Mouse (Mus musculus) common myeloid progenitor, adult 5-6 weeks (primary cell): ENCODE measurements at regions not wholly inside any gene's neighbourhood (a gene's known extent, or its start where the extent isn't known, plus 50 kb on each side); places are given as distances from the start of the nearest gene placed in this dataset.
"Not testable (repeated sequence)": the region's sequence is repeated elsewhere in the genome, so short reads cannot be mapped to it uniquely, and the experiment has no call there.

ENCODE experiments used
- ATAC-seq: replicated peaks from 2 replicates; pipeline ENCODE4 v1.8.0; 2016; ENCODE audit warnings: low read depth, mild to moderate bottlenecking, moderate TSS enrichment, inconsistent platforms; ENCODE audit not compliant: poor library complexity, severe bottlenecking

DNA sequence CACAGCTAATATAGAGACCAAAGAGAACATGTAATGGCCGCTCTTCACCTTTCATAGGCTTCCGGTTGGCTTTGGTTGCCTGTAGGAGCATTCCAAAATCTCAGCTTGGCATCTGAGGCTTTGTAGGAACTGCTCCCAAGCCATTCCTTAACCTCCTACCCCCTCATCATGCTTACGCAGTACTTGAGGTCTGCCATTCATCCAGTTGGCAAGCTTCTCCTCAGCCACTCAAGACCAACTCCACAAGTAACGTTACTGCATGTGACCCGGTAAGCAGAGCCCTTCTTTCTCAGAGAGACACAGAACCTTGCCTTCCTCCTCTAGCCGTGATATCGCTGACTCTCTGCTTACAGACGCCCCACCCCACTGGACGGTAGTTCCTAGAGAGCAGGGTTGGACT is 94.6 kb upstream of the Ttc29 start:
- ATAC-seq, result no peak

DNA sequence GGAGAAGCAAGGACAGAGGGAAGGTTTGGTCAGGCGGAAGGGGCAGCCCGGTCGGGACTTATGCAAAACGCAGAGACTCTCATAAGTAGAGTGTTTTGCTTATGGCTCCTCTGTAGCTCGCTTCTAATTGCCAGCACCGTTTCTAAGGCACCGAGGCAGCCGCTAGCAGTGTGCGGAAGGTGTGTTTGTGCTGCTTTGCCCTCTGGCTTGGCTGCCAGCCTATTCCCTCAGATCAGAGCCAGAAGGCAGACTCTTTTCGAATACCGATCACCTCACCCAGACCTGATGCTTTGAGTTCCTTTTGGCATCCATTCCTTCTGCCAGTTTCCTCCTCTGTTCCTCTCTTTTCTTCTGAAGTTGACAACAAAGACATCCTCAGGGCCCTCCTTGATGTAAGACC is 93.4 kb upstream of the Ttc29 start:
- ATAC-seq, result no peak

DNA sequence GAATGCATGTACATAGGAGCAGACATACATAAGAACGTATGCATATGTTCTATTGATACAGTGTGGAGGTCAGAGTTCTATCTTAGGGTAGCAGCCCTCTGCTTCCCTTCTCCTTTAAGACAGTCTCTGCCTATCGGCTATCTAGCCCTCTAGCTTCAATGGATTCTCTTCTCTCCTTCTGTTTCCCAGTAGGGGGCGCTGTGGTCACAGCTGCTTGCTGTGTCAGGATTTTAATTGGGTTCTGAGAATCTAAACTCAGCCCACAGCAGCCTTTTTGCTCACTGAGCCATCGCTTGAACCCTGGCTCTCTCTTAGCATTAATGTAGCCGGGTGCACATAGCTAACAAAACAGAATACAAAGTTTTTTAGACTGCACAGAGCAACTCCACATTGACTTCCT is 88.8 kb upstream of the Ttc29 start:
- peak; percentile 50; the same call in 1 of the 2 replicates for ATAC-seq

DNA sequence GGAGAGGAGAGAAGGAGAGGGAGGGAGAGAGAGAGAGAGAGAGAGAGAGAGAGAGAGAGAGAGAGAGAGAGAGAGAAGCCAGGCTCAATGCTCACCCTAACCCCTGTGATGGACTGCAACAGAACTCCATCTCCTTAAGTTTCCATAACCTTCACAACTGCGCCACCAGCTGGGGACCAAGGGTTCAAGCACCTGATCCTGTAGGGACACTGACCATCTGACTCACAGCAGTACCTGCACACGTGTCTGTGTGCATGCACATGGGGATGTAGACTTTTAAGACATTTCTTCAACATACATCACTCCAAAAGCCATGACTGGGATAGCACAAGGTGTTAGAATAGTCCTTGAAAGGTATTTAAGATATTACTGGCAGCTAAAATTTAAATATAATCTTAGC is 85.2 kb upstream of the Ttc29 start:
- peak; percentile 60; the same call in 1 of the 2 replicates for ATAC-seq

DNA sequence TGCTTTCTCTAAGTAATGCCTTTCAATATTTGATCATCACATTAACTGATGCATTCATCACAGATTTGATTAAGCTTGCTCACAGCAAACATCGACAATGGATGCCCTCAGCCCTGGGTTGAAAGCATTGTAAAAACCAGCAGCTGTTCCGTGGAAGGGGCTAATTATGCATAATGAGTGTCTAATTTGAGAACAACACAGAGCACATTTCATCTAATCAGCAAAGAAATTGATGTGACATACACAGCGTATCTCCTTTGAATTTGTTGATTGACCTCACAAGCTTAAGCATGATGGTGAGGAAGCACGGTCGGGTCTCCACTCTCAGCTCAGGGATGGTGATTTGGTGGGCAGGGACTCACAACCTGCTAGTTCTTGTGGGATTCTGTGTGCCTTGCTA is 84.0 kb upstream of the Ttc29 start:
- ATAC-seq, result no peak

DNA sequence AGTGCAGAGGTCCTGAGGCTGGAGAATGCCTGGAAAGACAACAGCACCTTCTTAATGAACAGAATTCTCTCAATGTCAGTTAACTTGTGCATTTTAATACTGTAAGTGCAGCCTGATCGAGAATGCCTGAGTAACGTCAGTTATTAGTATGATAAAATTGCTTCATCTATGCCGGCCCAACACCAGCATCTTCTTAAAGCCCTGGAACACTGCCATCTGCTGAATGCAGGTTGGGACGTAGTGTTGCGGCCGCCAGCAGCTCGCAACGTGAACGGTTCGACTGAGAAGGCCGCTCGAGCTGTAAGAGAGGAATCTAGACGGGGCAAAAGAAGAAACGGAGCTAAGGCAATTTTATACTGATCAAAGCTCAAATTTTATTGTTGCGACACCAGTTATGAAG is 73.6 kb upstream of the Ttc29 start:
- not testable (repeated sequence) for ATAC-seq

DNA sequence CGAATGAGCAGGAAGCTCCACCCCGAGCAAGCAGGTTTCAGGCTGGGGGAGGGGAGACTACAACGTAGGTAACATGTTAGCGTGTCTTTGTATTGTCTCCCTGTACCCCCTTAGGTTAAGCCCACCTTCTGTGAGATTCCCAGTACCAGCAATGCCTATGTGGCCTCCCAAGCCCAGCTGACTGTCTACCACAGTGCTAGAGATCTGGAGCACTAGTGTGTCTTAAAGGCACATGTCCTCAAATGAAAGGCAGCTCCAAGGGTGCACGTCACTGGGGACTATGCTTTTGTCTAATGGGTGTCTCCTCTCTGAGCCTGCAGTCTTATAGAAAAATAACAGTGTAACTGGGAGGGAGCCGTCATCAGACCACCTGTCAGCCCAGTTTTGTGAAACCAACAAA is 65.9 kb upstream of the Ttc29 start:
- no peak for ATAC-seq

DNA sequence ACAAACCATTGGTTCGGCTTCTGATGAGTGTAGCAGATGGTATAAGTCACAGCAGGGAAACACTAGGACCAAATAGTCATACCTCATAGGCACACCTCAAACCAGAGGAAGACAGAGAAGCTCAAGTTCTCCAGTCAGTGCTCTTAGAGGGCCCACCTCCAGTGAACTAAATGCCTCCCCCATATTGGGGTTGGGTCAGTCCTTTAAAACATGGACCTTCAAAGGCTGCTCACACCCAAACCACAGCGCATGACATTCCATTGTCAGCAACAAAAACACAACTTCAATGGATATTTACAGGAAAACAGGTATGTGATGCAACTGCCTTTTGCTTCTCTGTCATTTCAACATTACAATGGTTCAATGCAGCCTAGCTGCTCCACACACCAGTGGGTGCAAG is 65.1 kb upstream of the Ttc29 start:
- ATAC-seq, result no peak

DNA sequence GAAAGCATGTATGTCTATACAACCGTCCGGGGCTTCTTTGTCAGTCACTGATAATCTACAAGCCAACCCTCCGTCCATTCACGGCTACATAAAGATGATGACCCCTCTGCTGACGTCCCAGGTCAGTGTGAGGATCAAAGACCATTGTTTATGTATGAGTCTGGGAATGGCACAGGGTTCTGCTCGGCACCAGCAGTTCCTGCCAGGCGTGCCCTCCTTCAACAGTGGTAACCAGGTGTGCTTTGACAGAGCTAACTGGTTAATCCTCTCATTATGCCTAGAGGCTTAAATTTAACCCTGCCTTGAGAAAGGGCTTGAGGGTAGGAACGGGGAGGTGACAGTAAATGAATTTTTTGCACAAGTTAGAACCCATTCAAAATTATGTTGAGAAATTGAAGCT is 58.2 kb upstream of the Ttc29 start:
- no peak for ATAC-seq

DNA sequence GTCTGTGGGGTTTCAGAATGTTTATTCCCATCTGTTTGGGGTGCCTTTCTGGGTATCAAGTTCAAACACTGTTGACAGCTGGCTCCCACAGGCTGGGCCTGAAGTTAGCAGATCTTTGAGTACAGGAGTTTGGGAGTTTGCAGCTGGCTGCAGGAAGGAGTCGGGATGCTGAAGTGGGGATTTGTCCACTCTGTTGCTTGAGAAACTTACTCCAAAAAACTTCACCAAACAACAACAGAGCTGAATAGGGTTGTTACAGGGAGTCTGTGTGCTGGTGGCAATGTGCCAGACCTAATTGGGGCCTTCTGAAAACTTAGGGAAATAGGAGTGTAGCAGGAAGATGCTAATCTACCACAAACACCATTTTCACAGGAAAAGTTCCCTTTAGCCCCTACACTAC is 51.1 kb upstream of the Ttc29 start:
- no peak for ATAC-seq

DNA sequence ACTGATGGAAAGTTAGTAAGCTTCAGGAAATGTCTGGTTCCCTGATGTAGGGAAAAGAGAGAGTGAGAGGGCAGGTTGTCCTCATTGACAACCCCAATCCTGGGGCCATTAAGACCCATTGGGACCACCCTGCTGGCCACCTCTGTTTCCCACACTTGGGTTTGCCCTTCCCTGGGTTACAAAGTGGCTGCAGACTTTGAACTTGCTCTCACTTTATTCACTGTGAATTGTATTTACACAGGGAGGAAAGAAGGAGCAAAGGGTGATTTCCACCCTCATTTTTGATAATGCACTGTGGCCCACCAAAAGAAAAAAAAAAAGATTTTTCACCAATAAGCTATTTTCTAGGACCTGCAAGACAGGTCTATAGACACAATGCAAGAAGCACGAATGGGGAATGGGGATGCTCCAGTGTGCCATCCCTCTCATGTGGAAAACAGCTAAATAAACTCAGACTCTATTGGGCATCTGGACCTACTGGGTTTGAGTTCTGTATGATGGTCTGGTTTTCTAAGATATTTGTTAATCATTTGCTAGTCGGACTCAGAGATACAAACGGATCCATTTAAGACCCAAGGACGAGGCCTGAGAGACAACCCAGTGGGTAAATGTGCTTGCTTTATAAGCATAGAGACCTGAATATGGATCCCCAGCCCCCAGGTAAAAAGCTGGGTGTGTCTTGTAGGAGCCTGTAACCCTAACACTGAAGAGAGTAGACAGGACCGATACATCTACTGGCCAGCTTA is 50.2 kb upstream of the Ttc29 start:
- ATAC-seq, result no peak
